Comparison of ENCODE assay signal across 23 mouse cellular contexts in the genomic region with DNA sequence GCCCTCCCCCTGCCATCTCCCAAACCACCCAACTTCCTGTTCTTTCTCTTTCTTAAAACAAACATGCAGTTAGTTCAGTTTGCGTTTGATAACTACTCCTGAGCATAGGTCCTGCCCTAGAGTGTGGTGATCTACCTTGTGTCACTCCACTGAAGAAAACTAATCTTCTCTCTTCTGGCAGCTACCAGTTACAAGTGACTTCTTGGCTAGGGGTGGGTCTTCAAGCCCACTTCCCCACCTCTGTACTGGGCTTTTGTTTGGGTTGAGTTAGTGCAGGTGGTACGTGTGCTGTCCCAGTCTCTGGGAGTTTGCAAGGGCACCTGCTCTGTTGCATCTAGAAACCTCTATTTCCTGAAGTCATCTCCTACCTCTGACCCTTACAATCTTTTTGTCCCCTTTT.
A peak's percentile ranks its signal among the peaks of the same experiment; 100 is the strongest.
DNase-seq lines count a peak whose midpoint lies in the region; ATAC-seq and TF ChIP-seq lines count a peak whose summit lies in the region.
"Had no signal": no experiment of that assay in that cellular context is flagged by ENCODE, and none has a peak within 500 bp of the region (broad histone marks: within the 10 kb centered on the region; RNA-seq: fewer than 3 reads in every experiment).

No protein-coding gene starts in this region.

- peak; percentile 11 for ATAC-seq in inflammation-experienced regulatory T-cells, adult 6 months
- ATAC-seq: forebrain, embryonic 16.5 days; hindbrain, postnatal 0 days; intestine, postnatal 0 days had no signal

- WGBS in spleen, adult 2 months = 15% methylated on average over 2 of the region's 2 CpGs

- H3K4me1 ChIP-seq in spleen, adult 2 months (ENCODE audit: control insufficient read depth, insufficient read depth, insufficient read length) = no peaks in the 10 kb centered on the region
- H3K4me1 ChIP-seq: heart, embryonic 10.5 days; kidney, embryonic 15.5 days; limb, embryonic 15.5 days; liver, embryonic 15.5 days; lung, embryonic 15.5 days had no signal

- no peak for TF ChIP-seq CTCF in spleen, adult 2 months (IDR thresholded peaks at IDR 0.05; ENCODE audit: extremely low read depth, insufficient read depth, insufficient read length, insufficient replicate concordance)

- peak overlapping the region; percentile 65 for H3K27ac ChIP-seq in spleen, adult 2 months (ENCODE audit: insufficient read depth, low read length)
- H3K27ac ChIP-seq: embryonic facial prominence, embryonic 10.5 days; heart, embryonic 10.5 days; hindbrain, postnatal 0 days; kidney, embryonic 15.5 days; limb, embryonic 15.5 days; liver, embryonic 15.5 days; lung, embryonic 15.5 days; neural tube, embryonic 15.5 days had no signal

- no peak overlapping the region for H3K4me3 ChIP-seq in spleen, adult 2 months (ENCODE audit: extremely low read depth, insufficient read depth, insufficient read length)
- H3K4me3 ChIP-seq: embryonic facial prominence, embryonic 10.5 days; heart, embryonic 10.5 days; kidney, embryonic 15.5 days; limb, embryonic 15.5 days; liver, embryonic 15.5 days; lung, embryonic 15.5 days; neural tube, embryonic 15.5 days had no signal

- H3K27me3 ChIP-seq in spleen, adult 2 months (ENCODE audit: control insufficient read depth, insufficient read depth, low read length) = no peaks in the 10 kb centered on the region
- H3K27me3 ChIP-seq: kidney, embryonic 15.5 days; limb, embryonic 15.5 days; liver, embryonic 15.5 days; lung, embryonic 15.5 days; neural tube, embryonic 15.5 days had no signal

- TF ChIP-seq POLR2A in spleen, adult 2 months (IDR thresholded peaks at IDR 0.05; ENCODE audit: low read depth, low read length) = no peak

- no peak for DNase-seq in spleen, adult 2 months (ENCODE audit: low read depth in 1 of 2, low spot score in 2 of 2)
- DNase-seq in spleen, adult 12 weeks (ENCODE audit: low spot score) = no peak
- peak; percentile 68 for DNase-seq in thymus, postnatal 0 days (ENCODE audit: low spot score)
- no peak for DNase-seq in adrenal gland, adult (ENCODE audit: inconsistent age in 2 of 2, low spot score in 1 of 2)
- no peak for DNase-seq in cerebellum, adult 11-12 months
- no peak for DNase-seq in right cerebral cortex, adult 18-20 months
- no peak for DNase-seq in adrenal gland, postnatal 14 days
- DNase-seq: adrenal gland, postnatal 25 days; cerebellum, adult 9-10 months; kidney, postnatal 4 days; left cerebral cortex, postnatal 4 days; lung, postnatal 36 days had no signal

- H3K36me3 ChIP-seq in spleen, adult 2 months (ENCODE audit: control insufficient read depth, insufficient read depth, low read length) = no peaks in the 10 kb centered on the region
- H3K36me3 ChIP-seq: embryonic facial prominence, embryonic 10.5 days; heart, embryonic 10.5 days; kidney, embryonic 15.5 days; limb, embryonic 15.5 days; liver, embryonic 15.5 days; lung, embryonic 15.5 days; neural tube, embryonic 15.5 days had no signal
